Mouse (Mus musculus) layer of hippocampus, adult 8-10 months (tissue): ENCODE results near the gene Olfr215. TPM values are rescaled to one million over a fixed set of nuclear protein-coding genes. Genes with fewer than 3 reads are reported as not detected.
"Not testable (repeated sequence)": the region's sequence is repeated elsewhere in the genome, so short reads cannot be mapped to it uniquely, and the experiment has no call there.

Source experiments
- DNase-seq, 2 experiments: peaks; one replicate each; pipeline ENCODE4 v3.0.0; 2022; ENCODE audit warnings: low spot score in 2 of 2
- total RNA-seq, 4 experiments: library from RNA; stranded (reverse); gene quantifications; 2 replicates each; pipeline ENCODE4 v1.2.4; 2022

Olfr215 gene
- total RNA-seq: not detected

- DNase-seq: no peak
Measured at GRCm38 (mm10) chr6:116584095-116584494, at the start of gene Olfr215. Gene Olfr215 (minus strand): TSS chr6:116584195.

DNA sequence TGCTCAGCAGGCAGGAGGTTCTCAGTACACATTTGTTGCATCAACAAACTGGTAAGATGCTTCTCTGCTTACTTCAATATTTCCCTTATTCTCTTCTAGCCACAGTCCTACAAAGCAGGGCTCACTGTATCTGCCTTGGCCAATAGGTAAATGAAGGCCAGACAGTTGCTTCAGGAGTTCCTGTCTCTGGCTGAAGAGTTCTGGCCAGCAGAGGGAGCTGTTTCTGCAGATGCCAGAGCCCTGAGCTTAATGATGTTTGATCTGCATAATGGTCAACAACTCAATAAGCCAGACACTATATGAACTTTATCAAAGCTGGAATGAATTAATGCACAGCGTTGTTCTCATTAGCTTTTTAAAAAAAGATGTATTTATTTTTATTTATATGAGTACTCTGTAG, 48.1 kb upstream of the Olfr215 start:
- DNase-seq: peak; percentile 22 to 70

DNA sequence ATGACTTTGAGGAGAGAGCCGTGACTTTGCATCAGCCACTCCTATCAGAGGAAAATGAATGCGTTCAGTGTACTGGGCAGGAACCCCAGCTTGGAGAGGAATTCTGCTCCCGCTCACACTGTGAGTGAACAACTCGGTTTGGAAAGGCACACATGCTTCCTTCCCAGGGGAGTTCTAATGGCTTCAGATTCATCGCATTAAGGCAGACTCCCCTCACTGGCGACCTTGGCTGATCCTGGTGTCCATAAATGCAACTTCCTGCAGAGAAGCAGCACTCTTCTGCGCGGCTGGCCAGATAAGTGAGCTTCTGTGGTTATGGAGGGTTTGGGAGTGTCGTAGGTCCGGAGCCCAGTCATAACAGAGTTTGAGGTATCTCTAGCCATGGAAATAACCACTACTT, 45.8 kb upstream of the Olfr215 start:
- no peak for DNase-seq

DNA sequence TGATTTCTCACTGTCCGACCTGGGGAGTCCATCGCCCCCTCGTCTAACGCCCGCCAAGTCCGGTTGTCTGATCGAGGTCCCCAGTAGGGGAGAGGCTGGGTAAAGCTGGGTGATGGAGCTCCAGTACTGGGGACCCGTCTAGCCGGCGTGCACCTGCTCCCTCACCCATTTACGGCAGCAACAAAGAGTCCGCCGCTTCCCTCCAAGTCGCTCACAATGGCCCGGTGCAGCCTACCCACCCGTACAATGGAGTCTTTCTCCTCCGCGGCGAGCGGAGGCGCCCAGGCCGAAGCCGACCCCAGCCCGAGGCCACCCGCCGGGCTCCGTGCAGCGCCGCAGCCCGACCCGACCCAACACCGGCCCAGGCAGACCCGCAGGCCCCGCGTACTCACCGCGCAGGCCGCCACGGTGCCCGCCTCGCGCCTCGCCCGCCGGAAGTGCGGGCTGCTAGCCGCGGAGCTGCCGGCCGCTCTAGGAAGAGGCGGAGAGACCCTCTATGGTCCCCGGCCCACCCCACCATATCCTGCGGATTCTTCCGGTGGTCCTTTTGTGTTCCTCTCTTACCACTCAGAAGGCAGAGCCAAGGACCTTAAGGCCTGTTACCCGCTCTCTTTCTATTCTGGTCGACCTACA, 44.7 kb upstream of the Olfr215 start, which contains the start of gene Zfp422:
Gene Zfp422, minus strand, starts transcription at position 461 of the 633 bp plus-strand sequence.
- peak; percentile 21 to 51 for DNase-seq

GRCm38 (mm10) chr6:116628095-116628494, 44.1 kb upstream of the Olfr215 start:
- no peak for DNase-seq

DNA sequence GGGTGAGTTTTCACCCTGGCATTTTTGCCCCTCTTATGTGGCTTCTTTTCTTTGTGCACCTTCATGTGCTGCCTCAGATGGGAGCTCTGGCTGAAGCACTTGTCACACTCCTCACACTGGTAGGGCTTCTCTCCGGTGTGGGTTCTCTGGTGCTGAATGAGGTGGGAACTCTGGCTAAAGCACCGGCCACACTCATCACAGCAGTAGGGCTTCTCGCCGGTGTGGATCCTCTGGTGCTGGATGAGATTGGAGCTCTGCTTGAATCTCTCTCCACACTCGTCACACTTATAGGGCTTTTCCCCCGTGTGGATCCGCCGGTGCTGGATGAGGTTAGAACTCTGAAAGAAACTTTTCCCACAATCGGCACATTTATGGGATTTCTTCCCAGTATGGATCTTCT, 42.4 kb upstream of the Olfr215 start:
- DNase-seq: not testable (repeated sequence)

DNA sequence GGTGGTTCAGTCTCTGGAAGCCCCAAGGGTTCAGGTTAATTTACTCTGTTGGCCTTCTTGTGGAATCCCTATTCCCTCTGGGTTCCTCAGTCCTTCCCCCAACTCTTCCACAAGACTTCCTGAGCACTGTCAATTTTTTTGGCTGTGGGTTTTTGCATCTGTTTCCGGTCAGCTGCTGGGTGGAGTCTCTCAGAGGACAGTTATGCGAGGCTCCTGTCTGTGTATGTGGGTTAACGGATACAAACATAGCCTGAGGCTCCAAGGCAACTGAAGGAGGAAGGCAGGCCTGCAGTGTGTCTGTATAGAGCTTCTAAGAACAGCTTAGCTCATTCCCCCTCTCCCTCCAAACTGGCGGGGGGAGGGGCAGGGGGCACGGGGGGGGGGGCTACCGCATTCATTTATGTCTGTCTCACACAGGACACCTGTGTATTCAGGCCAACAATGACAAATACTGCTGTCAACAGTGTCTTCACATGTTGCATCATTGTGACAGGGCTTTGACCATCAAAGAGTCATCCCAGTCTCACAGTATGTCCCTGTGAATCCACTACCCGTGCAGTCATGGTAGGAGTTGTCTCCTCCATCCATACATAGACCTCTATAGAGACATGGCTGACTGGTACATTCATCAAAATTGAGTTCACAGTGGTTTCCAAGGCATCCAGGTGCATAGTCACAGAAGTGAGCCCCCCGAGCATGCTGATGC, 37.5 kb upstream of the Olfr215 start:
- DNase-seq: no peak

GRCm38 (mm10) chr6:116618073-116618472, 34.1 kb upstream of the Olfr215 start:
- no peak for DNase-seq

DNA sequence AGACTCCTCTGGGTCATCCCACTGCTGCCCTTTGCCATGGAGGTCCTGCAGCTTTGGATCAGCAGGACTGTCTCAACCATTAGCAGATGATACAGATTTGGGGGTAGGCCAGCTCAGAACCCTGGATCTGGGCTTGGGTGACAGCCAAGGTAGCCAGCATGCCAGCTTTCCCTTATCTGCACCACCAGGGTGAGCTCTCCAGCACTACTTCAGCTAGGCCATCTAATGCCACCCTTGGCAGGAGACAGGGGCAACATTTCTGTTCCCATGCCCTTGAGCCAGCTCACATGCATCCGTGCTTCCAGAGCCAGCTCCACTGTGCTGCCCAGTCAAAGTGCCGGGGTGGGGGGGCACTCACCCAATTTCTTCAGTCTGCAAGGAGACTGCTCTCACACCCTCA, 31.7 kb upstream of the Olfr215 start:
- no peak for DNase-seq

DNA sequence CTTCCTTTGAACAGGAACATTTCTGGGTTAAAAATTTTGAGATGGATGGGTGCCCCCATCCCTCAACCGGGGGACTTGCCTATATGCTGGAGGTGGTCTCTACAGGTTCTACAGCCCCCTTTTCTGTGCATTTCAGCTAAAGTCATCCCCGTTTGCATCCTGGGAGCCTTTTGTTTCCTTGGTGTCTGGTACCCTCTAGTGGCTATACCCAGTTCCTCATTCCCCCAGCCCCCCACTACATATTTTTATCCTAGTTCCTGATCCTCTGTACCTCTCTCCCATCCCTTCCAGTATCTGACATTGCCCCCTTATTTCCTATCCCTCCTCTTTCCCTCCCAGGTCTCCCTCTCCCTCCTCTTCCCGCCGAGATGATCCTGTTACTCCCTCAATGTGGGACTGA, 23.2 kb upstream of the Olfr215 start:
- no peak for DNase-seq

- not testable (repeated sequence) for DNase-seq
Measured at GRCm38 (mm10) chr6:116600969-116601368, 17.0 kb upstream of the Olfr215 start.

GRCm38 (mm10) chr6:116569834-116570233, 14.2 kb downstream of the Olfr215 start:
- peak; percentile 4 for DNase-seq

- no peak for DNase-seq
Measured at GRCm38 (mm10) chr6:116554952-116555351, 29.0 kb downstream of the Olfr215 start.

GRCm38 (mm10) chr6:116553935-116554334, 30.1 kb downstream of the Olfr215 start, which contains the start of gene Olfr214:
Gene Olfr214 (plus strand): TSS chr6:116554235.
- no peak for DNase-seq

- not testable (repeated sequence) for DNase-seq
Measured at GRCm38 (mm10) chr6:116550841-116551240, 33.2 kb downstream of the Olfr215 start, which contains the start of gene Gm5580. Gene Gm5580 (plus strand): TSS chr6:116551141.

DNA sequence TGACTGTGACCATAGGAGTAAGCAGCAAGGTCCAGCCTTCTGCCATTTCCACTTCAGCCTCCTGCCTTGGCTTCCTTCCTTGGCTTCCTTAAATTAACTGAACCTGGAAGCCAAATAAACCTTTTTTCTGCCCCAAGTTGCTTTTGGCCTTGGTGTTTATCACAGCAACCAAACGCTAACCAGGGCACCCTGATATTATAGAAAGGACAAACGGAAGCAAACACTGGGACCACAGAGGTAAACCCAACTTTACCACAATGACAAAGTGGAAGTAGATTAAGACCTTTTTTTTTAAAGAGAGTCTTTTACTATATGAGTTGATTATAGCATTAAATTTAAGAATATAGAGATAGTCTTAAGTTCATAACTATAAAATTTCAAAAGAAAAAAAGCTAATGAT, 41.5 kb downstream of the Olfr215 start:
- no peak for DNase-seq

- DNase-seq: no peak
Measured at GRCm38 (mm10) chr6:116538156-116538555, 45.8 kb downstream of the Olfr215 start, which contains the start of gene Olfr213. Gene Olfr213 (plus strand): TSS chr6:116538456.

Other genes starting within 250 kb of the Olfr215 start
- gene March8, start 246.2 kb downstream of the Olfr215 start, total RNA-seq: 10 to 100 TPM; 51.9 to 59.2 (median 55.7) TPM
- 1 to 10 TPM; 1.4 to 5.7 (median 3.8) TPM for gene Alox5, start 123.0 kb downstream of the Olfr215 start, total RNA-seq
- gene Olfr211, start 95.1 kb downstream of the Olfr215 start, total RNA-seq: not detected
- under 1 TPM in 1 of 4 experiments, not detected in 3; 0.12 TPM for gene Olfr212, start 77.7 kb downstream of the Olfr215 start, total RNA-seq
- gene Olfr213, start 45.7 kb downstream of the Olfr215 start, total RNA-seq: not detected
- 1 to 10 TPM; 1.7 to 3.0 (median 2.6) TPM for gene Gm5580, start 33.1 kb downstream of the Olfr215 start, total RNA-seq
- gene Olfr214, start 30.0 kb downstream of the Olfr215 start, total RNA-seq: not detected
- 10 to 100 TPM; 19.8 to 22.8 (median 20.4) TPM for gene Zfp422, start 44.8 kb upstream of the Olfr215 start, total RNA-seq
- 1 to 10 TPM in 3 of 4 experiments, under 1 TPM in 1; 0.94 to 2.9 (median 1.9) TPM for gene Depp1, start 66.4 kb upstream of the Olfr215 start, total RNA-seq
- gene Rassf4, start 89.8 kb upstream of the Olfr215 start, total RNA-seq: 1 to 10 TPM; 4.7 to 7.3 (median 5.0) TPM
- under 1 TPM; 0.53 to 0.82 (median 0.66) TPM for gene Tmem72, start 132.7 kb upstream of the Olfr215 start, total RNA-seq